Mouse (Mus musculus) liver, embryonic 14.5 days (tissue): ENCODE measurements around the gene Wee1. TPM values are rescaled to one million over a fixed set of nuclear protein-coding genes. Genes with fewer than 3 reads are reported as not detected.

Experiments
- ATAC-seq: fragments of 200-750 bp; cut with Nextera tagmentation; 2 replicates; pipeline ENCODE4 v1.8.0; 2017; ENCODE audit warnings: moderate number of reproducible peaks, mild to moderate bottlenecking, moderate library complexity; ENCODE audit not compliant: insufficient read depth
- DNase-seq, 3 experiments: peaks; one replicate each; pipeline ENCODE4 v3.0.0-alpha.2; 2012 to 2013; ENCODE audit warnings: low read depth in 3 of 3, low spot score in 3 of 3
- H3K27ac ChIP-seq: fragments of 300-500 bp; sonication (generic); 2 replicates; pipeline ENCODE4 v1.5.1; 2014; ENCODE audit warnings: moderate library complexity, mild to moderate bottlenecking, control low read depth, inconsistent platforms
- H3K27me3 ChIP-seq: fragments of 300-500 bp; sonication (generic); 2 replicates; pipeline ENCODE4 v1.6.1; 2014; ENCODE audit warnings: mild to moderate bottlenecking, low read length, moderate library complexity; ENCODE audit not compliant: control insufficient read depth, insufficient read depth
- H3K36me3 ChIP-seq: fragments of 300-500 bp; sonication (generic); replicated peaks from 2 replicates; pipeline ENCODE4 v1.6.1; 2014; ENCODE audit warnings: low read depth; ENCODE audit not compliant: control insufficient read depth, insufficient read depth
- H3K4me1 ChIP-seq, 2 experiments: fragments of 200-500 bp in 1 of 2; fragments of 300-500 bp in 1 of 2; sonication (generic) in 1 of 2; replicated peaks; 2 replicates each; pipeline ENCODE4 v1.6.1; 2012 to 2014; ENCODE audit warnings: antibody characterized with exemption in 1 of 2, inconsistent platforms in 1 of 2, low read length in 1 of 2; ENCODE audit not compliant: control insufficient read depth in 2 of 2, insufficient read depth in 2 of 2
- H3K4me2 ChIP-seq: fragments of 300-500 bp; sonication (generic); 2 replicates; pipeline ENCODE4 v1.6.1; 2014; ENCODE audit warnings: low read depth, mild to moderate bottlenecking, control low read depth, moderate library complexity
- H3K4me3 ChIP-seq, 2 experiments: fragments of 200-500 bp in 1 of 2; fragments of 300-500 bp in 1 of 2; sonication (generic) in 1 of 2; 2 replicates each; pipeline ENCODE4 v1.5.1; 2012 to 2014; ENCODE audit warnings: low read depth in 2 of 2, low read length in 2 of 2, mild to moderate bottlenecking in 2 of 2, control low read depth in 1 of 2, inconsistent platforms in 1 of 2, moderate library complexity in 1 of 2; ENCODE audit not compliant: insufficient read depth in 1 of 2
- H3K9ac ChIP-seq: fragments of 300-500 bp; sonication (generic); replicated peaks from 2 replicates; pipeline ENCODE4 v1.6.1; 2014; ENCODE audit warnings: mild to moderate bottlenecking, control low read depth, moderate library complexity
- H3K9me3 ChIP-seq: fragments of 300-500 bp; sonication (generic); 2 replicates; pipeline ENCODE4 v1.6.1; 2016; ENCODE audit warnings: low read length, mixed read lengths; ENCODE audit not compliant: control insufficient read depth
- CTCF ChIP-seq: IDR thresholded peaks from 2 replicates; pipeline ENCODE4 v1.5.1; 2016; ENCODE audit warnings: antibody characterized with exemption, low read depth, control low read depth
- EP300 ChIP-seq: IDR thresholded peaks from 2 replicates; pipeline ENCODE4 v1.6.1; 2016; ENCODE audit warnings: antibody characterized with exemption, low read depth
- WGBS: fragments of 180-500 bp; shearing (Covaris S2); extraction: QIAGEN DNeasy Blood & Tissue Kit; methylation state at CpG from one replicate; pipeline ENCODE4 v1.1.7; 2014; ENCODE audit not compliant: insufficient replicate concordance; 5-methylcytosine and 5-hydroxymethylcytosine counted together
- polyA plus RNA-seq, 2 experiments: library from polyadenylated mRNA; depleted of rRNA in 1 of 2; stranded (reverse) in 1 of 2; unstranded in 1 of 2; fragments of >200 nt; fragmentation: Nextera tagmentation in 1 of 2; extraction: Ambion mirVana in 1 of 2; gene quantifications; 2 replicates each; pipeline versions ENCODE4 v1.2.1 to v1.2.3; 2012 to 2014

Wee1 gene
- 7.1 and 8.8 TPM in 2 replicates for polyA plus RNA-seq (2012; rRNA removed)
- 8.1 and 9.4 TPM in 2 replicates for polyA plus RNA-seq (2014; fragmentation: Nextera tagmentation; extraction: Ambion mirVana)

- DNase-seq: peak; percentile 96 to 97 (median 97)
- Histone ChIP-seq H3K9me3 (no peaks in the 10 kb centered on the region), H3K27ac (peak within 1 kb of the TSS; percentile 85), H3K4me3 (peak within 1 kb of the TSS; percentile 95 to 97), H3K9ac (peak within 1 kb of the TSS; percentile 93), H3K27me3 (no peaks in the 10 kb centered on the region), H3K36me3 (peaks cover 6% of the 10 kb centered on the region), H3K4me1 (peaks cover 4 to 14% of the 10 kb centered on the region in 2 experiments), H3K4me2 (peak within 1 kb of the TSS; percentile 90)
- under 1% methylated on average over 81 of the region's 81 CpGs for WGBS
- ATAC-seq: peak; percentile 95
- TF ChIP-seq EP300 (0 out of 2 replicates have a peak, but pooled peaks have one; percentile 3), CTCF (no peak)
Observed at GRCm38 (mm10) chr7:110121516-110122288, at the start of gene Wee1. TSS of gene Wee1 (plus strand) at chr7:110122046.

GRCm38 (mm10) chr7:110078168-110078567, 43.7 kb upstream of the Wee1 start:
- 67% methylated on average over 5 of the region's 5 CpGs for WGBS
- Histone ChIP-seq H3K9ac (no peak overlapping the region), H3K4me3 (no peak overlapping the region), H3K4me1 (no peaks in the 10 kb centered on the region), H3K27ac (no peak overlapping the region), H3K4me2 (no peak overlapping the region), H3K36me3 (peaks cover 73% of the 10 kb centered on the region), H3K27me3 (no peaks in the 10 kb centered on the region), H3K9me3 (no peaks in the 10 kb centered on the region)
- ATAC-seq (no peak), DNase-seq (no peak)
- TF ChIP-seq EP300: no peak
- TF ChIP-seq CTCF: no peak

DNA sequence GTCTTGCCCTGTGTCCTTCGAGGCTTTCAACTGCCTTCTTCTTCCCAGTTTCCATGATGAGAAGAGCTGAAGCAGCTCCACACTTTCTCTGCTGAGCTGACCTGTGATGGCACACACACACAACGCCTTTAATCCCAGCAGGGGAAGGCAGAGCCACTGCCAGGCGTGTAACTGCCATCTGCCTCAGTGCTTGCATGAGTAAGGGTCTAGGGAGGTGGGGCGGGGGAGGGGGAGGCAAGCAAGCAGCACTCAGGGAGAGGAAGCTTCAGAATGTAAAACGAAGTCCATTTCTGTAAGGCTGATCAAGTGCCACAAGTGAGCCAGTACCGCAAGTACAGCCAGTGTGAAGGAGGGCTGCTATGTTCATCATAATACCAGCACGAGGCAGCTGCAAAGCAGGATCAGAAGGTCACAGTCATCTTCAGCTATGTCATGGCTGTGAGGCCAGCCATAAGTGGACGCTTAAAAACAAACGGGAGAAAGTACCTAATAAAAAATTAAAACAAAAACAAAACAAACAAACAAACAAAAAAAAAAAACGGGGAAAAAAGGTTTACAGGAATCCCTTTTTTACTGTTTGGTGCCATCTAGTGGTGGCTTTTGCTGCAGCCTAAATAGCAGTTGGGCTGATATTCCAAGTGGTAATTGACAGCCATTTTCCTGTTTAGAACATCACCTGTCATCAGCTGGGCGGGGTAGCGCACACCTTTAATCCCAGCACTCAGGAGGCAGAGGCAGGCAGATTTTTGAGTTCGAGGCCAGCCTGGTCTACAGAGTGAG, 38.3 kb upstream of the Wee1 start:
- peaks cover 0 to 2% of the 10 kb centered on the region in 2 experiments; a peak in 1 of 4 replicates for H3K4me1 ChIP-seq
- ATAC-seq: no peak
- peaks cover 66% of the 10 kb centered on the region for H3K36me3 ChIP-seq
- no peak overlapping the region for H3K4me2 ChIP-seq
- H3K9me3 ChIP-seq: no peaks in the 10 kb centered on the region
- TF ChIP-seq CTCF: peak; percentile 77
- no peak for TF ChIP-seq EP300
- no peak overlapping the region for H3K9ac ChIP-seq
- no peak overlapping the region for H3K27ac ChIP-seq
- no peaks in the 10 kb centered on the region for H3K27me3 ChIP-seq
- WGBS: 63% methylated on average over 13 of the region's 13 CpGs
- DNase-seq: peak in 2 of 3 experiments; percentile 44 to 55
- no peak overlapping the region for H3K4me3 ChIP-seq

- H3K4me1 ChIP-seq: peaks cover 0 to 2% of the 10 kb centered on the region in 2 experiments; a peak in 1 of 4 replicates
- H3K36me3 ChIP-seq: peaks cover 72% of the 10 kb centered on the region
- DNase-seq (no peak), ATAC-seq (peak; percentile 41; the same call in 1 of the 2 replicates)
- H3K27me3 ChIP-seq: no peaks in the 10 kb centered on the region
- no peak overlapping the region for H3K27ac ChIP-seq
- H3K4me3 ChIP-seq: no peak overlapping the region
- no peak for TF ChIP-seq EP300
- TF ChIP-seq CTCF: no peak
- no peak overlapping the region for H3K4me2 ChIP-seq
- no peak overlapping the region for H3K9ac ChIP-seq
- H3K9me3 ChIP-seq: no peaks in the 10 kb centered on the region
Observed at GRCm38 (mm10) chr7:110085217-110085616, 36.6 kb upstream of the Wee1 start.

GRCm38 (mm10) chr7:110087914-110088313, 33.9 kb upstream of the Wee1 start:
- DNase-seq: no peak
- whole genome bisulfite sequencing: 80% methylated on average over 4 of the region's 4 CpGs
- H3K9me3 ChIP-seq: no peaks in the 10 kb centered on the region

More at GRCm38 (mm10) chr7:110087914-110088313, 33.9 kb upstream of the Wee1 start:
- Histone ChIP-seq H3K27ac (no peak overlapping the region), H3K4me1 (peaks cover 0 to 2% of the 10 kb centered on the region in 2 experiments; a peak in 1 of 4 replicates), H3K4me3 (no peak overlapping the region), H3K27me3 (no peaks in the 10 kb centered on the region), H3K9ac (no peak overlapping the region), H3K36me3 (peaks cover 84% of the 10 kb centered on the region), H3K4me2 (no peak overlapping the region)
- peak; percentile 66 for ATAC-seq
- TF ChIP-seq EP300 (no peak), CTCF (no peak)
